Mouse (Mus musculus) adrenal gland, postnatal 25 days (tissue): ENCODE measurements around the gene Pla2g2d. TPM values are rescaled to one million over a fixed set of nuclear protein-coding genes. Genes with fewer than 3 reads are reported as not detected.
"Not testable (repeated sequence)": the region's sequence is repeated elsewhere in the genome, so short reads cannot be mapped to it uniquely, and the experiment has no call there.

Experiments
- DNase-seq: peaks from one replicate; pipeline ENCODE4 v3.0.0; 2021; ENCODE audit warnings: mixed read lengths
- total RNA-seq: library from RNA; stranded (reverse); gene quantifications from 2 replicates; pipeline ENCODE4 v1.2.3, GENCODE M21; 2021

Pla2g2d gene
- total RNA-seq, 1 experiment from 2014 or later: 2.8 TPM

DNA sequence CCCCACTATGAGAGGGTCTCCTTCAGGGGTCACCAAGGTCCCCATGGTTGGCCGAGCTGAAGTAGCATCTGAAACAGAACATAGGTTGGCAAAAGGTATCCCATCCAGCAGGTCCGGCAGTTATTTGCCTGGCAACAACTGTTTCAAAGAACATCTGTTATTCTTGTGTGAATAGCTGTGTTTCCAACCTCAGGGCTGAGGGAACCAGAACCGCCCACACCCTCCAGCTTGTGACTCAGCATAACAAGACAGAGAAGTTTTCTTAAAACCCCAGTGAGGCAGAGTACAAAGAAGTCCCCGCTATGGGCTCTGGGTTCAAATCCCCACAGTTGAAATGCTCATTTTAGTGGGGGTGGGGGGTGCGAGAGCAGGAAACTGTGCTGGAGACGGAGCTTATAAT is 6.6 kb downstream of the Pla2g2d start:
- DNase-seq: no peak

DNA sequence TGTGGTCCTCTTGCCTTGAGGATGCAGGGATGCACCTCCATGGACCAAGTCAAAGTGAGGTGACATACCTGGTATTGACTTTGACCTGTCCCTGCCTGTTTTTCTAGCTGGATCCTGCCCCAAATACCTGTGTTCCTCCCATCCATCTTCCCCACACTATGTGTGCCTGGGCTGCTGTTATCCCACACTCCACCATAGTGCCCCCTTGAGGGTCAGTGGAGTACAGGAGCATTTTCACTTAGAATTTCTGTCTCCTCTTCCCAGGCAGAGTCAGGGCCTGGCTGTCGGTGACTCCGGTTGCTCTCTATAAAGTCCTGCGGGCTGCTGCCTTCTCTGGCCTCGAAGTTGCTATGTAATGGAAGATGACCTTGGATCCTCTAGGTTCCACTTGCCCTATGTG is 10.2 kb downstream of the Pla2g2d start:
- no peak for DNase-seq

DNA sequence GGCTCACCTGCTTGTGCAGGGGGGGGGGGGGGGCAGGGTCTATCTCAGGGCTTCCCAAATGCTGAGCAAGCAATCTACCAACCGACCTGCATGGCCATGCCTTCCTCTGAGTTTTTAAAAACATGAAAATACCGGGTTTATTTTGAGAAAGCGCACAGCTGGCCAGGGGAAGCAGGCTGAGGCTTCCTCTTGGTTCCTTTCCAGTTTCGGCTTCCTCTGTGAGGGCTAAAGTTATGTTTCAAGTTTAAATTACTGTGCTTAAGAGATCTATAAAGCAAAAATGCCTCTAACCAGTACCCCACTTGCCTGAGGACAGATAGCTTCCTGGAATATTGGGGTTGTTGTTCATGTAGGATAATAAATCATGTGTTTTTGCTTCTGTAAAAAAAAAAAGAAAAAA is 10.6 kb downstream of the Pla2g2d start:
- DNase-seq: no peak

DNA sequence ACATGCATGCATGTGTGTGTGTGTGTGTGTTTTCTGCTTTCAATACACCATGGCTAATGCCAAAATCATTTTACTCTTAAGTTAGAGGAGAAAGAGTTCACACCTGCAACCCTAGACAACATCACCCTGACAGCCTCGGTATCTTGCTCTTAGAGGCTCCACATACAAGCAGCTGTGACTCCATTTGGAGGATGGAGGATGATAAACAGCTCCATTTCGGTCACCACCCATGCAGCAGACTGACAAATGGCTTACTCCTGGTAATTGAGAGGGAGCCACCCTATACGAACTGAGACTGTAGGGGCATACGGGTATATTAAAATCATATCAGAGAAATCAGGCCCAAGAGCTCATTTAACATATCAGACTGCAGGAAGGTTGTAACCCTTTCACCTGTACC is 12.8 kb downstream of the Pla2g2d start:
- no peak for DNase-seq

DNA sequence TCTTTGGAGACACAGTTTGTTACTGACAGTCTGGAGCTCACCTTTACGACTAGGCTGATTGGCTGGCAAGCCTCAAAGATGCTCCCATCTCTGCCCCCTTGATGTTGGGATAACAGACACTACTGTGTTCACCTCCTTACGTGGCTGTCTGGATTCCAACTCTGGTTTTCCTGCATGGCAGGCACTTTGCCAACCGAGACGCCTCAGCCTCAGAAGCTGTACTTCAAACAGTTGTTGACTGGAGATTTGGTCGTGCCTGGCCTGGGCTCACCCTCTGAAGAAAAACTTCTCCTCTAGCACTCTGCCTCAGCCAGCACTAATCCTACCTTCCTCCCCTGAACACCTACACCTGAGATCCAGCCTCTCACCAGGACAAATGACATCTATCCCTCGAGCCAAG is 15.9 kb downstream of the Pla2g2d start:
- no peak for DNase-seq

DNA sequence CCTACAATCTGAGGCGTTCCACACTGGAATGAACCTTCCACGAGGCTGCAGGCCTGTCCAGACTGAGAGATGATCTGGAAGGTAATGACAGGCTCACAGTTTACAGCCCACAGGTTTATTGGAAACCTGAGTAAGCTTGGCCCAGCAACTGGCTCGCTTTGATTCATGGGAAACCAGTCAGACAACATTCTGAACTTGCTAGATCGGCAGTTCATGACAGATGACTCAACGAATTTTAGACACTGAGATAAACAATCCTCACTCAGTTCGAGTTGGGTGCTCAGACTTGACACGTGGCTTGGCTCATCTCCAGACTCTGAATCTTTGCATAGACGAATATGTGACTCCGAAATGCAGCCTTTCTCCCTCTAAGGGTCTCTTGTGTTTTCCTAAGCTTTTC is 17.1 kb downstream of the Pla2g2d start:
- no peak for DNase-seq

DNA sequence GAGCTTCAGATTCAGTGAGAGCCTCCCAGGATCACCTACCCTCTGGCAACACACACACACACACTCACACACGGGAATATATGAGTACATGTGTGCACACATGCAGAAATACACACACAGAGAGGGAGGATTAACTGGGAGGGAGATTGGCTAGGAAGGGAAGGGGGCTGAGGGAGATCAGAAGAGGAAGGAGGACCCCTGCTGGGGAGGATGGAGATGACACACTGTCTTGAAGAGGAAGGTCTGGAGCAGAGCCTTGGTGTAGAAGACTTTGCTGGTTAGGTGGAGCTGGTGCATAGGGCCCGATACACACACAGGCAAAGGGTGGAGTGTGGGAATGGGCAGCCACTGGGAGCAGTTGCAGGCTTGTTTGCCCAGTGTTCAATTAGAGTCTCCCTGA is 17.7 kb downstream of the Pla2g2d start:
- peak; percentile 51 for DNase-seq

DNA sequence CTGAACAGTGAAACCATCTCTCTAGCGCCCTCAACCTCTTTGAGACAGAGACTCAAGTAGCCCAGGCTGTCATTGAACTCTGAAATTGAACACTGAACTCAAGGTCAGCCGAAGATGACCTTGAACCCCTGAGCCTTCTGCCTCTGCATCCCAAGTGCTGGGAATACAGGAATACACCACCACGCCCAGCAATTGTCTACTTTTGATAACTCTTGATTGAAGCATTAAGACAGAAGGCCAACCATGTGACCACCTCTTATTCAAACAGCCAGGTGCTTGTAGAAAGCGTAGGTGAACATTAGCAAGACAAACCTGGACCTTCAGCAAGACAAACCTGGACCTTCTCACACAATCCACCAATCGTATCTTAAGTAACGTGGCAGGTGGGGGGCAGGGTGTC is 18.8 kb downstream of the Pla2g2d start:
- DNase-seq: no peak

DNA sequence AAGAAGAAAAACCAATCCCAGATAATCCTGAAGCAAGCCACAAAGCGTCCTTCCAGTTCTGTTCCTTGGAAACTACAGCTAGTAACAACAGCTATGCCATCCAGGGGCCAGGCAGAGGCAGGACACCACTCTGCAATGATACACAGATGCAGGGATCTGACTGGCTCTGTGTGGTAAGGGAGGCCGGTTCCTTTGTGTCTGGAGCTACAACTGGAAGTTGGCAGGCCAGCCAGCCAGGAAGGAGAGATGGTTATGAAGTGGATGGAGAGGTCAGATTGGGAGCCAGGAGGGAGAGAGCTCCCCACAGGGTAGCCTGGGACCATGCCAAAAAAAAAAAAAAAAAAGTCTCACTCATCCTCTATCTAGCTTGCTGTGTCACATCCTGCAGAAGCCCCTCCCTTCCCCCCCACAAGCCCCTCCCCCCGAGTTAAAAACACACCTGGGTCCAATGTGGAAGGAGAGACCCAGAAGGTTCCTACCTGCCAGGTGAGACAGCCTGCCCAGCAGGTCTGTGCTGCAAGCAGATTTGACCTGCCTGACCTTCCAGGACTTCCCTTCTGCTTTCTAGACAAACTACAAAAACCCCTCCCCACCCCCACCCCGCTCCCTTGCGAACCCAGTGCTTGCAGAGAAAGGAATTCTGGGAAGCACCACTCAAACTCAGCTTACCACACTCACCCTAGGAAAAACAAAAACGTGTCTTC is 21.1 kb downstream of the Pla2g2d start:
- DNase-seq: no peak

DNA sequence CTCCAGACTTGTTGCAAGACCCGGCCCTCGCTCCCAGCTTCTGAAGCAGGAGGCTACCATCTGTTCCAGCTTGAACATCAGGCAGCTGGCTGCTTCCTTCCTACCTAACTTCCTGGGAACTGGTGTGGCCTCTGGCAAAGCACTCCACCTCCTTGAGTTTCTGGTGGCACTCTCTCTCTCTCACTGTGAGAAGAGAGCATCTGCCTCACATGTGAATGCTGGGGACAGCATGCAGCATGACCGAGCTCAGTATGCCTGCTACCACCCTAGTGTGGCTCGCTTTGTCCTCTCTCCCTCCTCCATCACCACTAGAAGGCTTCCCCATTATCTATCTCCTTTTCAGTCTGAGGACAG is 21.7 kb downstream of the Pla2g2d start:
- DNase-seq: no peak

DNA sequence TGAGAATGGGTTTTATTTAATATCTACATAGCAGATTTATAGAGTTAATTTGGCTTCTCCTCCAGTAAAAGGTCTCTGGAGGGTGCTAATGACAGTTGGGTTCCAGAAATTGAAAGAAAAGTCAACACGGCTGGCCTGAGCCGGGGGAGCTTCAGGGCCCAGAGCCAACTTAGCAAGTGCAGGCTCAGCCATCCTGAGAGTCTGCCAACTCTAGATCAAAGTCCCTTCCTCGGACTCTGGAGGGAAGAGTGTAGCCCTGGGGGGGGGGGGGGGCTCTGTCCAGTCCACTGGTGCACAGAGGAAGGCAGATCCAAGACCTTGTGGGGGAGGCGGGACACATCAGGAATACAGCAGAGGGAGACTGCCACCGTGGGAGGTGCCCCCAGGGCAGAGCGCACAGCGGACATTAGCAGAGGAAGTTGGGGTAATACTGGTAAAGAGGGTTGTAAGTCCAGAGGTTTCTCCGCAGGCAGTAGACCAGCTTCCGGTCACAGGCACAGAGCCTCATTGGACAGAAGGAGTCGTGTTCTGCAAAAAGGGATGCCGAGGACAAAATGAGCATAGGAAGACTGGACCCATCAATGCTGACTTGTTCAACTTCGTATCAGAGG is 24.7 kb downstream of the Pla2g2d start:
- no peak for DNase-seq

DNA sequence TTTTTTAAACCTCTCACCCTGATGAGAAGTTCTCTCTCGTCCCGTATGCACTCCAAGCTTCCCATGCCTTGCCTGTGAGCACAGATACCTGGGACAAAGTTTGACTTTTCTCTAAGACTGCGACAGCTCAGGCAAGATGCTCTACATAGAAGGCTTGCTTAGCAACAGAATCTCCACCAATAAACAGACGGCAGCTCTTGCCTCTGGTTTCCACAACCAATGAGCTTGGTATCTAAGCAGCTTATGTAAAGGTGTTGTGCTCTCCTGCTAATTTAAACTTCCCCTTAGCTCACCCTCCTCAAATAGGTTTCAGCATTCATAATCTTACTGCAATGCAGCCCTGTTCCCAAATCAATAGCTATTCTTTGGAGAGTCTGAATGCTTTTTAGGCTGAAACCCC is 26.1 kb downstream of the Pla2g2d start:
- DNase-seq: no peak

DNA sequence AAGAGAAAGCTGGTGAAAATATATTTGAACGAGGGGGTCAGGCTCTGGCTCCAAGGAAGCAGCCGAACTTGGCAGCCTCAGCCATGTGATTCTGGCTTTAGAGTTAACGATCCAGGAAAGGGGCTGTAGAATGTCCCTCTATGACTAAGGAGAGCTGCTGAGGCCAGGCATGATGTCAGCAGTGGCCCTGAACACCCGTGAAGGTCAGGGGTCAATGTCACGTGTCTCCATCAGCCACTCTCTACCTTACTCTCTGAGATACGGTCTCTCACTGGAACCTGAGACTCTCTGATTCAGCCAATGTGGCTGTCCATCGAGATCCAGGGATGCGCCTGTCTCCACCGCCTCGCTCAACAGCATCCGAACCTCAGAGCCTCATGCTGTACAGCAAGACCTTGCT is 27.4 kb downstream of the Pla2g2d start:
- no peak for DNase-seq

DNA sequence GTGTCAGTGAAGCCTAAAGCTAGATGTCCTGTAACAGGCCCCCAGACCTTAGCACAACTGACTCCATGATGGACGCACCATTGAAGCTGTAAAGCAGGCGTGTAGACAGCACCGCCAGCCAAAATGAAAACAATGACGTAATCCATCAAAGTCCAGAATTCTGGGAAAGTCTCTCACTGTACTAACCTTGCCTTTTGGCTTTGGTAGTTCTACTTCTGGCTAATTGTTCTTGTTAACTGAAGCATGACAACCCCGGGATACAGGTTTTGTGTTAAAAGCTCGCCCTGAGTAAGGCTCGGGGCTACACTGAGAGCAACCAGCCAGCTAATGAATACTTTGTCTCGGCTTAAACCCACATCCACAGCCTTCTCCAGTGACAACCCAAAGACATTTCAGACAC is 29.7 kb downstream of the Pla2g2d start:
- no peak for DNase-seq

DNA sequence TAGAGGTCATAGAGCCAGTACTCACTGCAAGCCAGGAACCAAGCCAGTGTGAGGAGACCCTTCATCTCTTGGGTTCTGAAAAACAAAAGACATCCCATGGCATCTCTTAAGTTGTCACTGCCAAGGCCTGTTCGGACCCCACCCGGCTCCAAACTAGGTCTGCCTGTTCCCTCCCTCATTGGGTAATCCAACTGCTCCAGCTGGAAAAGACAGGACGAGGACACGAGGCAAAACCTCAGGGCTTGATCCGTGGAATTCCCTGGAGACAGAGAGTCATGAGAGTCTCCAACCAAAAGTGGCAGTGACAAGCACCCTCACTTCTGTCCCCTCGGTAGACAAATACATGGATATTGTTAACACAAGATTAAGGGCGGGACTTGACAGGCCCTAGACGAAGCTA is 30.6 kb downstream of the Pla2g2d start:
- DNase-seq: no peak

DNA sequence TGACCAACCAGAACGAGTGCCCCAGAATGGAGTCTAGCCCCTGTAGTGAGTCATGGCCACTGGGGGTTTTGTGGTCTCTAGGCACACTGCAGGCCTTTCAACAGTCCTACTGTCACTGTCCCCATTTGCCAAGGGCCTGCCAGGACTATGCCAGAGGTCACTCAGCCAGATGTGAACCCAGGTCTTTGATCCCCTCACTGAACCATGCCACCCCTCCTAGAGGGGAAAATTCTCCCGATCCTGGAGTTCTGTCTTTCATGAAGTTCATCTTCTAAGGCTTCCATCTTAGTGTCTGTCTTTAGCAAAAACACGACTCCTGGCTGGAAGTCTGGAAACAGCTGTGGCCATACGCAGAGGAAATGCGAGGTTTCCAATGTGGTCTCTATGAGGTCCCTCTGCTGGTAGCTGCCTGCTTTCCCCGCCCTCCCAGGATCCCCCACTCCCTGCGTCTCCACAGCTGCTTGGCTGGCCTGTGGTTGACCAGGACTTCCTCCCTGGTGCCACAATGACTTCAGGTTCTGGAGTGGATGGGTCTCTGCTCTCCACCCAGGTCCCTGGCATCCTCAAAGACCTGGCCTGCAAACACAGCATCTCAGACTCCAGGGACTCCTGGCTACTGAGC is 31.5 kb downstream of the Pla2g2d start:
- no peak for DNase-seq

DNA sequence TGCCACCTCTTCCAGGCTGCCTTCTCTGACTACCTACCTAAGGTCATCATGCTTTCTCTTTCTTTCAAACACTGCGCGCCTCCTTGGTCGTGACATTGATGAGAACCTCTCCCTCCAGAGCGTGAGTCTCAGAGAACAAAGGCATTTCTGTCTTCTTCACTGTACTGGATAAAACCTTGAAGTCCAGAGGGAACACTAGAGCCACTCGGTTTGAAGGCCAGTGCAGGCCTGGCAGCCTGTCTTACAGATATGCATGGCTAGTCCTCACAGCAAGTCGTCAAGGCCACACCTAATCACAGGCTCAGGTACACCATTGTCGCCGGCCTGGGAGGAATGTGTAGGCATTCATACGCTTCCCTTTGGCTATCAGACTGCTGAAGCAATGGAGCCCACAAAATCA is 40.6 kb downstream of the Pla2g2d start:
- no peak for DNase-seq

DNA sequence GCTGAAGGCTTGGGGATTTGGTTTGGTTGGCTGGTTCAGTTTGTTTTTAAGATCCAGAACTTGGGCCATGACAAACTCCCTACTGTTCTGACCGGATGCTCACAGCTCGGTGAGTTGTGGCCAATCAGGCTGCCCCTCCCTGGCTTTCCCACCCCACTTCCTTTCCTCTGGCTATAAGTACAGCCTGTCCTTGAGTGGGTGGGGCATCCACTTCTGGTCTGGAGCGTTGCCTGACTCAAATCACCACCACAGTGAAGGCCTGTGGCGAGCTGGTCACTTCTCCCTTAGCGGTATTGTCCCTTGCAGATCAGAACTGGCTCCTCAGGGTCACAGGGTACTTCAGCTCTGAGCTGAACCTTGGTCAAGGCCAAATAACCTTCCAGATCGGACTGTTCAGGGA is 42.2 kb downstream of the Pla2g2d start:
- DNase-seq: no peak

DNA sequence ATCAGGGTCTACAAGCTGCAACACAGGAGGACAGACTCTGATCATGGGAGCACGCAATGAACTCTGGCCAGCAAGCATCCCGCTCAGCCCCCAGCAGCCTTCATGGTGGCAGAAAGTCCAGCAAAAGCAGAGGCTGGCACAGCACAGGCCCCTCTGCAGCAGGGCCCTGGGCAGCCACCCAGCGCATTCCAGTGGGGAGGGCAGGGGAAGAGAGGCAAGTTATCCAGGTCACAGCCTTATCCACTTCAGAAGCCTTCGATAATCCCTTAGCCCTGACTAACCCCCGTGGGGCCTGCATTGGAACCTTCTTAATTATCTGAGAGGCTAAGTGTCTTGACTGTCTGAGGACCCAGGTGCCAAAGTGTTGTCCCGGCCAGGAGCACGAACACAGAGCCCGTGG is 43.6 kb downstream of the Pla2g2d start:
- DNase-seq: peak; percentile 72

DNA sequence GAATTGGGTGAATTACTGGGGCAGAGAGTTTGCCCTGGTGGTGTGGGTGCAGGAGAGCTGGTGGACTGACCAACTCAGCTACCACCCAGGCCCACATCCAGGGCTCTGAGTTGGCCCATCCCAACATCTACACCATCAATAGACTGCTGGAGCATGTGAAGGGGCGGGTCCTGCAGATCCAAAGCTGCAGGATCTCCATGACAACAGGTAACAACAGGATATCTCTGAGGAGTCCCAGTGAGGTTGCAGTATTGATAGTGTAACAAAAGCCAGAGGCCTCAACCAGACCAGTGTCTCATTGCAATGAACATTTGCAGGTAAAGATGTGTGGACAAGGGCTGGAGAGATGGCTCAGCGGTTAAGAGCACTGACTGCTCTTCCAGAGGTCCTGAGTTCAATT is 45.5 kb downstream of the Pla2g2d start:
- no peak for DNase-seq

DNA sequence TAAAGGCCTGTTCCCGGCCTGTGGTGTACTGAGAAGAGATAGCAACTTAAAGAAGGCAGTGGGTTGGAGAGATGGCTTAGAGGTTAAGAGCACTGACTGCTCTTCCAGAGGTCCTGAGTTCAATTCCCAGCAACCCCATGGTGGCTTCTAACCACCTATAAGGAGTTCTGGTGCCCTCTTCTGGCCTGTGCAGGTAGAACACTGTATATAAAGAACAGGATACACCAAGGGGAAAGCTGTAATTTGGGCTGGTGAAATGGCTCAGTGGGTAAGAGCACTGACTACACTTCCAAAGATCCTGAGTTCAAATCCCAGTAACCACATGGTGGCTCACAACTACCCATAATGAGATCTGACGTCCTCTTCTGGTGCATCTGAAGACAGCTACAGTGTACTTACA is 48.6 kb downstream of the Pla2g2d start:
- DNase-seq: not testable (repeated sequence)

DNA sequence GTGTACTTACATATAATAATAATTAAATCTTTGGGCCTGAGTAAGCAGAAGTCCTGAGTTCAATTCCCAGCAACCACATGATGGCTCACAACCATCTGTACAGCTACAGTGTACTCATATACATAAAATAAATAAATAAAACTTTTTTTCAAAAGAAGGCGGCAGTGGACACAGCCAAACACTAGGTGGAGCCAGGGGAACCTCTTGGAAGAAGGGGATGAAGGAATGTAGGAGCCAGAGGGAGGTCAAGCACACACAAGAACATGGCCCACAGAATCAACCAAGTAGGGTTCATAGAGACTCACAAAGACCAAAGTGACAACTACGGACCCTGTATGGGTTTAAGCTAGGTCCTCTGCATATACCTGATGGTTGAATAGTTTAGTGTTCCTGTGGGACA is 49.1 kb downstream of the Pla2g2d start:
- no peak for DNase-seq

DNA sequence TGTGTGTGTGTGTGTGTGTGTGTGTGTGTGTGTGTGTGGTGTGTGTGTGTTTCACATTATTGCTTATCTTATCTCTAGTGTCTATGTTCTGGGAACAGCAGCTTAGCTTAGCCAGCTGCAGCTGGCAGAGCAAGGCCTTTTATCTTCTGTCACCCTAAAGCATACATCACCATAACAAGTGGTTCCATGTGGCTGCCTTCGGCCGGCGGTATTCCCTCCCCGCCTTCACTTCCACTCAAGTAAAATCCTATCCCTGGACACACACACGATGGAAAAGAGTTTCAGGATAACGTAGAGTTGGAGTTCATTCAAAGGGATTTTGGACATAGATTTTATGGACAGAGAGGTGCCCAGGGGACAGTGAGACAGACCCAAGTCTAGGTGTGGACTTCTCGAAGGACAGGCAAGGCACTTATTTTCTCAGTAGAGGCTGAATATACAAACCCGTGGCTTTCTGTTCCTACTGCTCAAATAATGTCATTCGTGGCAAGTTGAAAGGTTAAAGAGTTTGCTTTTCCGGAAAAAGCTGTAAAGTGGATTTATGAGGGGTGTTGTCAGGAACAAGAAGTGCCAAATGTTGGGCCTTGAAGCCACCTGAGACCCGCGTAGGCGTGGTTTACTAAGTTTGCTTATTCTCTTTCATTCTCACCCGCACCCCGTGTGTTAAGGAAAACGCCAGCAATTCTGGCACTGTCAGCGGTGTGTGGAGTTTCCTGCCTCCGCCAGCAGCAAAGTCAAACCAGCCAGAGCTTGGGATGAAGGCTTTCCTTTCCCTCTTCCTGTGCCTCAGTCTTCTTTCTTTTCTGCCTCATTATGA is 50.4 kb downstream of the Pla2g2d start:
- no peak for DNase-seq
